Mouse (Mus musculus) liver, postnatal 0 days (tissue): Measurements from ENCODE around the gene Gmds. TPM values are rescaled to one million over a fixed set of nuclear protein-coding genes. Genes with fewer than 3 reads are reported as not detected.

Source experiments
- ATAC-seq: fragments of 200-750 bp; cut with Nextera tagmentation; 2 replicates; pipeline ENCODE4 v1.8.0; 2017; ENCODE audit warnings: mild to moderate bottlenecking, moderate library complexity
- DNase-seq: peaks from one replicate; pipeline ENCODE4 v3.0.0-alpha.2; 2016
- H3K27ac ChIP-seq: fragments of 300-500 bp; sonication (generic); 2 replicates; pipeline ENCODE4 v1.5.1; 2014; ENCODE audit warnings: antibody characterized with exemption, moderate library complexity, mild to moderate bottlenecking, low read depth
- H3K27me3 ChIP-seq: fragments of 300-500 bp; sonication (generic); 2 replicates; pipeline ENCODE4 v1.6.1; 2014; ENCODE audit warnings: low read length, control low read depth, mixed read lengths; ENCODE audit not compliant: insufficient read depth
- H3K36me3 ChIP-seq: fragments of 300-500 bp; sonication (generic); replicated peaks from 2 replicates; pipeline ENCODE4 v1.6.1; 2014; ENCODE audit warnings: mild to moderate bottlenecking, control low read depth, low read length, moderate library complexity, mixed read lengths; ENCODE audit not compliant: insufficient read depth
- H3K4me1 ChIP-seq: fragments of 300-500 bp; sonication (generic); 2 replicates; pipeline ENCODE4 v1.6.1; 2014; ENCODE audit warnings: antibody characterized with exemption, mild to moderate bottlenecking, control low read depth; ENCODE audit not compliant: insufficient read depth
- H3K4me2 ChIP-seq: fragments of 300-500 bp; sonication (generic); 2 replicates; pipeline ENCODE4 v1.6.1; 2014; ENCODE audit warnings: low read depth, mild to moderate bottlenecking, low read length, moderate library complexity, mixed read lengths
- H3K4me3 ChIP-seq: fragments of 300-500 bp; sonication (generic); 2 replicates; pipeline ENCODE4 v1.5.1; 2014; ENCODE audit warnings: low read depth, low read length
- H3K9ac ChIP-seq: fragments of 300-500 bp; sonication (generic); replicated peaks from 2 replicates; pipeline ENCODE4 v1.6.1; 2014; ENCODE audit warnings: mild to moderate bottlenecking, moderate library complexity
- H3K9me3 ChIP-seq: fragments of 300-500 bp; sonication (generic); 2 replicates; pipeline ENCODE4 v1.6.1; 2016; ENCODE audit warnings: mild to moderate bottlenecking, control low read depth, low read length, mixed read lengths
- CTCF ChIP-seq: sonication (generic); IDR thresholded peaks from 2 replicates; pipeline ENCODE4 v1.5.1; 2016; ENCODE audit warnings: antibody characterized with exemption, low read depth
- EP300 ChIP-seq: IDR thresholded peaks from 2 replicates; pipeline ENCODE4 v1.6.1; 2016; ENCODE audit warnings: antibody characterized with exemption, low read depth, mild to moderate bottlenecking
- WGBS: fragments of 180-500 bp; shearing (Covaris S2); extraction: QIAGEN DNeasy Blood & Tissue Kit; methylation state at CpG from one replicate; pipeline ENCODE4 v1.1.7; 2014; ENCODE audit not compliant: insufficient replicate concordance; 5-methylcytosine and 5-hydroxymethylcytosine counted together
- polyA plus RNA-seq: library from polyadenylated mRNA; unstranded; fragments of >200 nt; fragmentation: Nextera tagmentation; extraction: Ambion mirVana; gene quantifications from 2 replicates; pipeline ENCODE4 v1.2.1, GENCODE M21; 2015

The Gmds gene
- polyA plus RNA-seq, 1 experiment from 2014 or later, result 4.9 TPM

DNA sequence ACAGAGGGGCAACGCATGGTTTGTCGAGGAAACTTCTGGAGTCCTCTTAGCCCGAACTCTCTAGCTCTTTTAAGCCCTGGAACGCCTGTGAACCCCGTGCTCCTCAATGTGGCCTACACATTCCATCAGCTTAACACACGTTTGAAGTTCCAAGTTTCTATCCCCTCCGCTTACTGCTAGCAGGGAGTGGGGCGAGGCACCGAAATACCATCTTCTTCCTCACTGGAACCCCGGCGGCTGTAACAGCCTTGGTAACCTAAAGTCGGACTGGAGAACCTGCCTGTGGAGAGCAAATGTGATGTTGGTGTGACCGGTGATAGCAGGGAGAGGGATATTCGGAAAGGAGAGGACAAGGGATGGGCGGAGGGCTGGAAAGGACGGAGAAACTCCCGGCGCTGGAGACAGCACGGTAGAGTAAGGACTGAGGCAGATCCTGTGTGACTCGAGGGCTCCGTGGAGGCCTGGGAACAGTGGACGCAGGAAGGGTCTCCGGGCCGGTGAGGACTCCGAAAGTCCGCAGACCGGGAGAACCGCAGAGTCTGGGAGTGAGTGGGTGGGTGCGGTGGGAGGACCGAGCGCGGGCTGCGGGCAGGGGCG lies 532.6 kb downstream of the Gmds start:
- TF ChIP-seq EP300 (no peak), CTCF (no peak)
- Histone ChIP-seq H3K27me3 (peaks cover 94% of the 10 kb centered on the region), H3K27ac (no peak overlapping the region), H3K4me1 (peaks cover 23% of the 10 kb centered on the region), H3K9ac (no peak overlapping the region), H3K4me3 (peak overlapping the region; percentile 51), H3K4me2 (peak overlapping the region; percentile 70), H3K36me3 (no peaks in the 10 kb centered on the region), H3K9me3 (no peaks in the 10 kb centered on the region)
- DNase-seq (no peak), ATAC-seq (peak; percentile 12; the same call in 1 of the 2 replicates)
- WGBS, result 3% methylated on average over 32 of the region's 34 CpGs

DNA sequence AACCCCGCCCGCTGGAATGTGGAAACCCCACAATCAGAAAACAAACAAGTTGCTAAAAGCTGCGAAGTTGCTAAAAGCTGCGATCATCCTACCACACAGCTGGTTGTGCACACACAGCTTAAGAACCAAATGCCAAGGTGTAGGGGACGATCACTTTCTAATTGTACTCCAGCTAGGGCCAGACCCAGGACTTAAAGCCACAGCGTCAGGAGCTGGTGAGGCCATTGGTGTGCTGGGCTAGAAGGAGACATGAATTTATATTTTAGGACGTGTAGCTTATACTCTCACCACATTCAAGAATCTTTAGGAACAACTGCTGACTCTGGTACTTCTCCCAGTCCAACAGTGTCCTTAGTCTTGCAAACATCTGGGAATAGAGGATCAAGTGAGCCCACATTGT lies 534.0 kb downstream of the Gmds start:
- ATAC-seq (no peak), DNase-seq (no peak)
- H3K4me3 ChIP-seq, result no peak overlapping the region
- H3K27ac ChIP-seq, result no peak overlapping the region
- TF ChIP-seq CTCF (no peak), EP300 (no peak)
- no peak overlapping the region for H3K9ac ChIP-seq
- H3K36me3 ChIP-seq, result no peaks in the 10 kb centered on the region
- H3K27me3 ChIP-seq, result peaks cover 88% of the 10 kb centered on the region
- peaks cover 24% of the 10 kb centered on the region for H3K4me1 ChIP-seq
- WGBS, result 13% methylated on average over 7 of the region's 7 CpGs
- H3K4me2 ChIP-seq, result no peak overlapping the region
- H3K9me3 ChIP-seq, result no peaks in the 10 kb centered on the region

DNA sequence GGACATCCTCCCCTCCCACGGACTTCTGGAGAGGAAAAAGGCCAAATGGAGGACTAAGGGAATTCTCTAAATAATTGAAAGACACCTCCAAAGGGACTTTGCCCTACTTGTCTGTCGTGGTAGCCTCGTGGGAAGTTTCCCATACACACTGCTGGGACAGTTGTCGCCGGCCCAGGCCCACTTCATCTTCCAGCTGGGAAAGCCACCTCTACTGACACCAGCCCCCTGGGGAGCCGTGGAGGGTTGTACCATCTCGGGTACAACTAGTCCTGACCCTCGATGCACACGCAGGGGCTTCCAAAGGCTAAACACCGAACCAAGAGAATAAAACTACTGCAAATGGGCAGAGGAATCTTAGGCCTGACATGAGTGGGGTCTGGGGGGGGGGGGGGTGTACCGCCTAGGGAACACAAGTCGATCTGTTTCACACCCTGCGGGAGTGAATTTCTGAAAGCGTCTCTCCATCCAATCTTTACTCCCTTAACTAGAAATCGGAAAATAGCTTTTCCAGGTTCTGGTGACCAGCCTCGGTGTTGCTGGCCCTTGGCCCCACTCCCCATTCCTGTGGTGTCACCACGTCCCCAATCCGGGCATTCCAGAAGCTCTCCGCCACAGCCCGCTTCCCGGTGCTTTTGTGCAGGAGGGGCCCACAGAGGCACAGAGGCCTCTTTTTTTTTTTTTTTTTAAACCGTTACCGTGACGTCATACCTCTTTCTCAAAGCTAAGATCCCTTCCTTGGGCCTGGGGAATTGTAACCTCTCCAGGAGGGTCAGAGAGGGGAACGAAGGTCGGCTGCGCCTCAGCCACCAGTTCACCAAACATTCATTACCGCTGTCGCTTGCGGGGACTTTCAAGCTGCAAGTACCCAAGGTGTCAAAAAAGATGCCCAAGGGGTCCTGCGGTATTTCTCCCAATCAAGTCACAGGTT lies 535.1 kb downstream of the Gmds start:
- Histone ChIP-seq H3K4me3 (no peak overlapping the region), H3K4me2 (no peak overlapping the region), H3K27me3 (peaks cover 90% of the 10 kb centered on the region), H3K9ac (no peak overlapping the region), H3K9me3 (no peaks in the 10 kb centered on the region), H3K36me3 (no peaks in the 10 kb centered on the region), H3K27ac (no peak overlapping the region), H3K4me1 (peaks cover 21% of the 10 kb centered on the region)
- DNase-seq, result no peak
- no peak for ATAC-seq
- 5% methylated on average over 31 of the region's 31 CpGs for WGBS
- no peak for TF ChIP-seq EP300
- no peak for TF ChIP-seq CTCF

DNA sequence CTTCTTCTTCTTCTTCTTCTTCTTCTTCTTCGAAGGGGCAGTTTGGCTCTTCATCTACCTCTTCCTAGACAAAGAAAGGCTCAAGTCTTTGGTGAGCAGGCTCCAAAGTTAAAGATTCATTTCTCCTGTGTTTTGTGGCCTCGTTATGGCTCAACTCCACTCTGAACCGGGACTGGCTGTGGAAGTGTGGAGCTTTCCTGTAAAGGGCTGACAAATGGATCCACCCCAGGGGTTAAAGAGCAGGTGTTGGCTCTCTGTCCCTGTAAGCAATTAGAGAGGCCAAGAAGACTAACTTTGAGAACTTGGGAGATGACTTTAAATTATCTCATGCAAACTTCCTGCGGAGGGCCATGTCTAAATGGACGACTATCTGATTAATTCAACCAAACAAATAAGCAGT lies 536.1 kb downstream of the Gmds start:
- Histone ChIP-seq H3K4me1 (peaks cover 12% of the 10 kb centered on the region), H3K9me3 (no peaks in the 10 kb centered on the region), H3K27ac (no peak overlapping the region), H3K9ac (no peak overlapping the region), H3K4me2 (no peak overlapping the region), H3K36me3 (no peaks in the 10 kb centered on the region), H3K4me3 (no peak overlapping the region), H3K27me3 (peaks cover 89% of the 10 kb centered on the region)
- ATAC-seq, result no peak
- TF ChIP-seq CTCF (no peak), EP300 (no peak)
- 12% methylated on average over 5 of the region's 5 CpGs for WGBS
- DNase-seq, result no peak

DNA sequence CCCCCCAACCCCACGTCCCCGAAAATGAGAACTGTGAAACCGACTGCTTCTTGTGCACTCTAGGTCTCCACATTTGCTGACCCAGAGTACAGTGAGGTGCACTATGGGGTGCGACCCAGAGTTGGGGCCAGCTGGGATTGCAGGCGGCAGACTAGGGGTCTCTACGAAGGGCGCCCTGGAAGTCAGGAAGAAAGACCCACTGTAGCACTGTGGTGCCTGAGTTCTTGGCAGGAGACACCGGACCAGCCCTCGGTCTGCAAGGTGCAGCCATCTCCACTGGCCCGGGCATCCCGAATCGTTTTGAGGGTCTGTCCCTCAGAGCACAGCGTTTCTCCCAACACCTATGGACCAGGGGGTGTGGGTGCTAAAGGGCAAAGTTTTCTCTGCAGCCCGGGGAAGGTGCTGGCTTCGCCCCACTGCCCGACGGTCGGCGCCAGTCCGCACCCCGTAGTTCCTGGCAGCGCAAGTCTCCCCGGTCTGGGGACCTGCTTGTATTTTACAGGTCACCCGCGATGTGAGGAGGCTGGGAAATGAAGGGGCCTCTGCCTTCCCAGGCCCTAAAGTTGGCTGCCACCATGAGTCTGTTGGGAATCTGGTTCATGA lies 536.7 kb downstream of the Gmds start:
- peak overlapping the region; percentile 57; the same call in 1 of the 2 replicates for H3K4me2 ChIP-seq
- no peak overlapping the region for H3K27ac ChIP-seq
- H3K27me3 ChIP-seq, result peaks cover 85% of the 10 kb centered on the region
- ATAC-seq, result no peak
- 2% methylated on average over 25 of the region's 25 CpGs for WGBS
- H3K9ac ChIP-seq, result no peak overlapping the region
- no peaks in the 10 kb centered on the region for H3K9me3 ChIP-seq
- H3K4me3 ChIP-seq, result peak overlapping the region; percentile 34
- DNase-seq, result no peak
- no peak for TF ChIP-seq EP300
- TF ChIP-seq CTCF, result no peak
- H3K36me3 ChIP-seq, result no peaks in the 10 kb centered on the region
- peaks cover 9% of the 10 kb centered on the region for H3K4me1 ChIP-seq
